Mouse (Mus musculus): ENCODE data around the gene Gatad2b. TPM values are rescaled to one million over a fixed set of nuclear protein-coding genes. Genes with fewer than 3 reads are reported as not detected.

Gatad2b gene
- total and polyA plus RNA-seq, 3 experiments: 8.4 to 22.6 (median 8.9) TPM

GRCm38 (mm10) chr3:90247630-90247959 is 45.4 kb upstream of the Gatad2b start:
- H3K4me3 ChIP-seq (replicated peaks in 1 of 3; ENCODE audit: low read depth in 2 of 3, low read length in 2 of 3, poor library complexity in 1 of 3): peak overlapping the region; percentile 41 to 47 (median 46)
- no peak for DNase-seq (ENCODE audit: extremely low read depth)

GRCm38 (mm10) chr3:90247960-90248745 is 44.8 kb upstream of the Gatad2b start, which contains the start of gene Slc39a1:
TSS of gene Slc39a1 (plus strand) at chr3:90248172.
- in situ Hi-C loops (cut with MboI; ENCODE audit: low pct_ligation_motif_present, low pct_unique_long_range_greater_than_20kb, low sequenced_read_pairs) (no loop called here), dilution Hi-C loops (cut with MboI; ENCODE audit: extremely low pct_ligation_motif_present, extremely low pct_unique_long_range_greater_than_20kb, low sequenced_read_pairs) (no loop called here)
- Histone ChIP-seq H3K79me2 (replicated peaks; ENCODE audit: control insufficient read depth, extremely low read depth, insufficient read depth, poor library complexity, severe bottlenecking) (peaks cover 16% of the 10 kb centered on the region), H3K9ac (ENCODE audit: insufficient read depth, low read depth) (peak within 1 kb of the TSS; percentile 88), H3K27ac (ENCODE audit: insufficient read depth, low read depth) (peak within 1 kb of the TSS; percentile 66), H3K9me3 (replicated peaks; ENCODE audit: low read length) (no peaks in the 10 kb centered on the region), H3K4me3 (replicated peaks in 1 of 3; ENCODE audit: low read depth in 2 of 3, low read length in 2 of 3, poor library complexity in 1 of 3) (peak within 1 kb of the TSS; percentile 82 to 88 (median 82)), H3K4me1 (ENCODE audit: control insufficient read depth in 1 of 2, insufficient read depth in 2 of 2) (peaks cover 3 to 43% of the 10 kb centered on the region in 2 experiments; a peak in 3 of 4 replicates), H3K4me2 (ENCODE audit: insufficient read depth, low read depth, poor library complexity, severe bottlenecking) (peak within 1 kb of the TSS; percentile 96), H3K27me3 (replicated peaks) (no peaks in the 10 kb centered on the region), H3K36me3 (replicated peaks in 1 of 2; ENCODE audit: control insufficient read depth in 1 of 2, insufficient read depth in 1 of 2, low read length in 1 of 2) (peaks cover 15 to 21% of the 10 kb centered on the region in 2 experiments)
- peak; percentile 94 for DNase-seq (ENCODE audit: extremely low read depth)
- TF ChIP-seq CTCF (conservative IDR thresholded peaks at IDR 0.05 in 1 of 2, IDR thresholded peaks at IDR 0.05 in 1 of 2; ENCODE audit: low read depth in 2 of 2, low read length in 2 of 2): no peak
- TF ChIP-seq RAD21 (IDR thresholded peaks at IDR 0.05; ENCODE audit: low read depth, low read length): no peak
- no peak for TF ChIP-seq ZMIZ1 (IDR thresholded peaks at IDR 0.05; ENCODE audit: low read depth, low read length)
- no peak for TF ChIP-seq USF2 (conservative IDR thresholded peaks at IDR 0.05; ENCODE audit: low read depth, low read length)
- TF ChIP-seq MYC (IDR thresholded peaks at IDR 0.05; ENCODE audit: low read depth, low read length): no peak
- no peak for TF ChIP-seq BHLHE40 (IDR thresholded peaks at IDR 0.05; ENCODE audit: low read depth, low read length)
- peak; percentile 51; the same call in 1 of the 2 replicates for TF ChIP-seq UBTF (IDR thresholded peaks at IDR 0.05; ENCODE audit: low read depth, low read length)
- no peak for TF ChIP-seq ZC3H11A (IDR thresholded peaks at IDR 0.05; ENCODE audit: low read depth, low read length)
- TF ChIP-seq MEF2A (IDR thresholded peaks at IDR 0.05; ENCODE audit: borderline replicate concordance, low read depth, low read length): no peak
- no peak for TF ChIP-seq ZKSCAN1 (IDR thresholded peaks at IDR 0.05; ENCODE audit: borderline replicate concordance, low read depth, low read length)
- TF ChIP-seq POLR2AphosphoS2 (IDR thresholded peaks at IDR 0.05; ENCODE audit: low read depth, low read length): no peak
- TF ChIP-seq E2F4 (IDR thresholded peaks at IDR 0.05; ENCODE audit: insufficient replicate concordance, low read depth, low read length): no peak
- TF ChIP-seq ETS1 (conservative IDR thresholded peaks at IDR 0.05; ENCODE audit: low read depth, low read length): no peak
- no peak for TF ChIP-seq RCOR1 (conservative IDR thresholded peaks at IDR 0.05; ENCODE audit: low read depth, low read length)
- no peak for TF ChIP-seq USF1 (IDR thresholded peaks at IDR 0.05; ENCODE audit: low read depth, low read length)
- TF ChIP-seq SIN3A (IDR thresholded peaks at IDR 0.05; ENCODE audit: low read length): peak; percentile 23; the same call in 1 of the 2 replicates
- no peak for TF ChIP-seq GABPA (IDR thresholded peaks at IDR 0.05; ENCODE audit: insufficient replicate concordance, low read depth, low read length)
- peak; percentile 86 for TF ChIP-seq POLR2A (IDR thresholded peaks at IDR 0.05; ENCODE audit: low read depth, low read length)
- no peak for TF ChIP-seq NRF1 (IDR thresholded peaks at IDR 0.05; ENCODE audit: low read depth, low read length)
- no peak for TF ChIP-seq NELFE (IDR thresholded peaks at IDR 0.05; ENCODE audit: low read depth, low read length)
- TF ChIP-seq ZNF384 (IDR thresholded peaks at IDR 0.05; ENCODE audit: low read depth, low read length): no peak
- TF ChIP-seq CHD1 (IDR thresholded peaks at IDR 0.05; ENCODE audit: low read depth, low read length): no peak
- TF ChIP-seq HCFC1 (IDR thresholded peaks at IDR 0.05; ENCODE audit: low read depth, low read length): no peak
- peak; percentile 37 for TF ChIP-seq ELF1 (IDR thresholded peaks at IDR 0.05; ENCODE audit: low read depth, low read length)
- peak; percentile 63; the same call in 1 of the 2 replicates for TF ChIP-seq TCF12 (IDR thresholded peaks at IDR 0.05; ENCODE audit: low read depth, low read length)
- no peak for TF ChIP-seq SMC3 (IDR thresholded peaks at IDR 0.05; ENCODE audit: low read depth, low read length)
- TF ChIP-seq MAFK (IDR thresholded peaks at IDR 0.05; ENCODE audit: insufficient replicate concordance, low read length): no peak
- TF ChIP-seq IRF4 (IDR thresholded peaks at IDR 0.05; ENCODE audit: low read depth, low read length): no peak
- no peak for TF ChIP-seq EP300 (IDR thresholded peaks at IDR 0.05; ENCODE audit: low read length)
- TF ChIP-seq MAZ (IDR thresholded peaks at IDR 0.05; ENCODE audit: low read depth, low read length): peak; percentile 1; the same call in 1 of the 2 replicates
- TF ChIP-seq MAX (IDR thresholded peaks at IDR 0.05; ENCODE audit: low read length): no peak

More at GRCm38 (mm10) chr3:90247630-90247959, 45.4 kb upstream of the Gatad2b start:
- in situ Hi-C loops (cut with MboI; ENCODE audit: low pct_ligation_motif_present, low pct_unique_long_range_greater_than_20kb, low sequenced_read_pairs) (no loop called here), dilution Hi-C loops (cut with MboI; ENCODE audit: extremely low pct_ligation_motif_present, extremely low pct_unique_long_range_greater_than_20kb, low sequenced_read_pairs) (no loop called here)
- no peaks in the 10 kb centered on the region for H3K27me3 ChIP-seq (replicated peaks)
- H3K4me1 ChIP-seq (ENCODE audit: control insufficient read depth in 1 of 2, insufficient read depth in 2 of 2): peaks cover 3 to 43% of the 10 kb centered on the region in 2 experiments; a peak in 3 of 4 replicates
- TF ChIP-seq EP300 (IDR thresholded peaks at IDR 0.05; ENCODE audit: low read length): no peak
- 0 out of 2 replicates have a peak, but pooled peaks have one; percentile 38 for TF ChIP-seq IRF4 (IDR thresholded peaks at IDR 0.05; ENCODE audit: low read depth, low read length)
- H3K9me3 ChIP-seq (replicated peaks; ENCODE audit: low read length): no peaks in the 10 kb centered on the region
- H3K9ac ChIP-seq (ENCODE audit: insufficient read depth, low read depth): peak overlapping the region; percentile 76
- H3K27ac ChIP-seq (ENCODE audit: insufficient read depth, low read depth): peak overlapping the region; percentile 60
- peaks cover 15 to 21% of the 10 kb centered on the region in 2 experiments for H3K36me3 ChIP-seq (replicated peaks in 1 of 2; ENCODE audit: control insufficient read depth in 1 of 2, insufficient read depth in 1 of 2, low read length in 1 of 2)
- peaks cover 16% of the 10 kb centered on the region for H3K79me2 ChIP-seq (replicated peaks; ENCODE audit: control insufficient read depth, extremely low read depth, insufficient read depth, poor library complexity, severe bottlenecking)
- peak overlapping the region; percentile 96 for H3K4me2 ChIP-seq (ENCODE audit: insufficient read depth, low read depth, poor library complexity, severe bottlenecking)
